Mouse (Mus musculus): Measurements from ENCODE around the gene Wdfy1. TPM values are rescaled to one million over a fixed set of nuclear protein-coding genes. Genes with fewer than 3 reads are reported as not detected.

Wdfy1 gene
- total and polyA plus RNA-seq, 3 experiments, result 14.0 to 15.8 (median 14.9) TPM

- TF ChIP-seq EP300 (IDR thresholded peaks at IDR 0.05; ENCODE audit: insufficient read depth, low read depth, low read length), result no peak
- no peak for TF ChIP-seq POLR2A (IDR thresholded peaks at IDR 0.05; ENCODE audit: insufficient read depth, low read depth, low read length)
- TF ChIP-seq CTCF (IDR thresholded peaks at IDR 0.05), result no peak
- Histone ChIP-seq H3K4me1 (ENCODE audit: control insufficient read depth, insufficient read depth, low read length) (peaks cover 3% of the 10 kb centered on the region), H3K4me3 (no peak overlapping the region), H3K27ac (no peak overlapping the region), H3K79me2 (replicated peaks; ENCODE audit: control insufficient read depth, insufficient read depth, low read length) (no peaks in the 10 kb centered on the region), H3K36me3 (ENCODE audit: control insufficient read depth, insufficient read depth, low read length) (peaks cover 2% of the 10 kb centered on the region), H3K27me3 (ENCODE audit: control insufficient read depth, insufficient read depth, low read length) (no peaks in the 10 kb centered on the region), H3K9ac (ENCODE audit: low read depth, low read length) (no peak overlapping the region)
- DNase-seq, result no peak
- intact Hi-C loops (cut with DNase I), result no loop called here
- WGBS, result 78% methylated on average over 9 of the region's 9 CpGs
Observed at GRCm38 (mm10) chr1:79707383-79707782, 68.6 kb downstream of the Wdfy1 start.

DNA sequence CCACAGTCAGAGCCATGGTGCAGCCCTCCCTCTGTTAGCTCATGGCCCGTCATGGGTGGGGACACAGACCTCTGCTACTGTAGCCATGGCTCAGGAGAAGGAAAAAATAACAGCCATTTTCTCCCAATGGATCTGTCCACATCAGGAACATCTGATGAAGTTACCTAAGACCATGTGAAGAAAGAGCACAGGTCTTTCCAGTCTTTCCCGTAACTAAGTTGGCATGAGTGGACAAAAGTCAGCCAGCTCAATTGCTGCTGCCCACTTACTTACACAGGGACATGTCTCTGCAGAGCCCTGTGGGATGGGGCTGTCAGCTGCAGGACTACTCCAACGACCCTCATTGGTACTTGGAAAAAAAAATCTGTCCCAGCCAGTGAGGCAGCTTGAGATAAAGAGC lies 69.2 kb downstream of the Wdfy1 start:
- H3K9ac ChIP-seq (ENCODE audit: low read depth, low read length), result no peak overlapping the region
- TF ChIP-seq CTCF (IDR thresholded peaks at IDR 0.05) (no peak), POLR2A (IDR thresholded peaks at IDR 0.05; ENCODE audit: insufficient read depth, low read depth, low read length) (no peak), EP300 (IDR thresholded peaks at IDR 0.05; ENCODE audit: insufficient read depth, low read depth, low read length) (no peak)
- DNase-seq, result no peak
- H3K4me3 ChIP-seq, result no peak overlapping the region
- no peaks in the 10 kb centered on the region; the same call in 1 of the 2 replicates for H3K36me3 ChIP-seq (ENCODE audit: control insufficient read depth, insufficient read depth, low read length)
- H3K27me3 ChIP-seq (ENCODE audit: control insufficient read depth, insufficient read depth, low read length), result no peaks in the 10 kb centered on the region
- H3K27ac ChIP-seq, result no peak overlapping the region
- intact Hi-C loops (cut with DNase I), result no loop called here
- peaks cover 1% of the 10 kb centered on the region for H3K4me1 ChIP-seq (ENCODE audit: control insufficient read depth, insufficient read depth, low read length)
- no peaks in the 10 kb centered on the region for H3K79me2 ChIP-seq (replicated peaks; ENCODE audit: control insufficient read depth, insufficient read depth, low read length)
- WGBS, result 77% methylated on average over 3 of the region's 3 CpGs

DNA sequence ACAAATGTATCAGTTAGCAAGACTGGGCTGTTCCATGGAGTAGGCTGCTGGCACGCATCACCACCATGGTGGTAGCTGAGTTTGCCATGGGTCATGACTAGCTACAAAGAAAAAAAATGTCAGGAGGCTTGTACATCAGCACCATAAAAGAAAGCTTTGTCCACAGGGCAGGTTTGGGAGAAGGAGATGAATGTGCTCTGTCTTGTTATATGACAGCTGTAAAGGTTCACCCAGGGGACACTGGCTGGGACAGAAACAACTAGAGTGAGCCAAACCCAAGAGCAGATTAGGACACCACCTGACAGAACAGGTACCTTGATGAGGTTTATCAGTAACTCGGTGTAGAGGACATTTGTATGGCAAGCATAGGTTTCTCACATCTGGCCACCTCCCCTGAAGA lies 71.3 kb downstream of the Wdfy1 start:
- Histone ChIP-seq H3K27me3 (ENCODE audit: control insufficient read depth, insufficient read depth, low read length) (no peaks in the 10 kb centered on the region), H3K27ac (no peak overlapping the region), H3K4me3 (no peak overlapping the region), H3K36me3 (ENCODE audit: control insufficient read depth, insufficient read depth, low read length) (no peaks in the 10 kb centered on the region; the same call in 1 of the 2 replicates), H3K9ac (ENCODE audit: low read depth, low read length) (no peak overlapping the region), H3K79me2 (replicated peaks; ENCODE audit: control insufficient read depth, insufficient read depth, low read length) (no peaks in the 10 kb centered on the region), H3K4me1 (ENCODE audit: control insufficient read depth, insufficient read depth, low read length) (no peaks in the 10 kb centered on the region)
- DNase-seq, result no peak
- 86% methylated on average over 2 of the region's 2 CpGs for WGBS
- intact Hi-C loops (cut with DNase I), result no loop called here
- TF ChIP-seq POLR2A (IDR thresholded peaks at IDR 0.05; ENCODE audit: insufficient read depth, low read depth, low read length) (no peak), CTCF (IDR thresholded peaks at IDR 0.05) (no peak), EP300 (IDR thresholded peaks at IDR 0.05; ENCODE audit: insufficient read depth, low read depth, low read length) (no peak)

DNA sequence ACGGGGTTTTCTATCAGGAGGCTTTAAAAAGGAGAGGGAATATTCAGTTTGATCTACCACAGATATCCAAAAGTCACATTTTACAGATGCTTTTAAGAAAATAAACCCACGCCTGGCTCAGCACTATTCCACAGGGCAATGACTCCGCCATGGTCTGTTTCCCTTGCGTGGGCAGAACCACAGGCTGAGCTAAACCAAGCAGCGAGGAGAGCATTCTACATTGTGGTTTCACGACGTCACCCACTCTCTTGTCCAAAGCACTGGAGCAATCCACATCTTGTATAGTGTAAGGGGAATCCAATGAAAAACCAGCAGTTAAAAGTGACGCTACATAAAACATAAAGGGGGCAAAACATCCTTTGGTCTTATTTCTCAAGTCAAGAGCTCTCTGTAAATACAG lies 72.4 kb downstream of the Wdfy1 start:
- no peaks in the 10 kb centered on the region; the same call in 1 of the 2 replicates for H3K36me3 ChIP-seq (ENCODE audit: control insufficient read depth, insufficient read depth, low read length)
- no peaks in the 10 kb centered on the region for H3K4me1 ChIP-seq (ENCODE audit: control insufficient read depth, insufficient read depth, low read length)
- no peaks in the 10 kb centered on the region for H3K79me2 ChIP-seq (replicated peaks; ENCODE audit: control insufficient read depth, insufficient read depth, low read length)
- no peak for DNase-seq
- TF ChIP-seq CTCF (IDR thresholded peaks at IDR 0.05) (no peak), EP300 (IDR thresholded peaks at IDR 0.05; ENCODE audit: insufficient read depth, low read depth, low read length) (no peak), POLR2A (IDR thresholded peaks at IDR 0.05; ENCODE audit: insufficient read depth, low read depth, low read length) (no peak)
- no peak overlapping the region for H3K27ac ChIP-seq
- intact Hi-C loops (cut with DNase I), result no loop called here
- WGBS, result 95% methylated on average over 8 of the region's 8 CpGs
- H3K4me3 ChIP-seq, result no peak overlapping the region
- no peak overlapping the region for H3K9ac ChIP-seq (ENCODE audit: low read depth, low read length)
- H3K27me3 ChIP-seq (ENCODE audit: control insufficient read depth, insufficient read depth, low read length), result no peaks in the 10 kb centered on the region

- Histone ChIP-seq H3K27me3 (ENCODE audit: control insufficient read depth, insufficient read depth, low read length) (no peaks in the 10 kb centered on the region), H3K4me3 (no peak overlapping the region), H3K79me2 (replicated peaks; ENCODE audit: control insufficient read depth, insufficient read depth, low read length) (no peaks in the 10 kb centered on the region), H3K27ac (no peak overlapping the region), H3K4me1 (ENCODE audit: control insufficient read depth, insufficient read depth, low read length) (no peaks in the 10 kb centered on the region; the same call in none of the 2 replicates), H3K36me3 (ENCODE audit: control insufficient read depth, insufficient read depth, low read length) (no peaks in the 10 kb centered on the region), H3K9ac (ENCODE audit: low read depth, low read length) (no peak overlapping the region)
- DNase-seq, result no peak
- intact Hi-C loops (cut with DNase I), result no loop called here
- WGBS, result 74% methylated on average over 2 of the region's 2 CpGs
- TF ChIP-seq POLR2A (IDR thresholded peaks at IDR 0.05; ENCODE audit: insufficient read depth, low read depth, low read length), result no peak
- no peak for TF ChIP-seq EP300 (IDR thresholded peaks at IDR 0.05; ENCODE audit: insufficient read depth, low read depth, low read length)
- no peak for TF ChIP-seq CTCF (IDR thresholded peaks at IDR 0.05)
Observed at GRCm38 (mm10) chr1:79698506-79698905, 77.4 kb downstream of the Wdfy1 start.

GRCm38 (mm10) chr1:79697382-79697781 lies 78.6 kb downstream of the Wdfy1 start:
- no peak for TF ChIP-seq CTCF (IDR thresholded peaks at IDR 0.05)
- no peak for TF ChIP-seq EP300 (IDR thresholded peaks at IDR 0.05; ENCODE audit: insufficient read depth, low read depth, low read length)
- 33% methylated on average over 9 of the region's 9 CpGs for WGBS
- Histone ChIP-seq H3K27ac (no peak overlapping the region), H3K9ac (ENCODE audit: low read depth, low read length) (no peak overlapping the region), H3K4me1 (ENCODE audit: control insufficient read depth, insufficient read depth, low read length) (no peaks in the 10 kb centered on the region; the same call in none of the 2 replicates), H3K79me2 (replicated peaks; ENCODE audit: control insufficient read depth, insufficient read depth, low read length) (no peaks in the 10 kb centered on the region), H3K4me3 (no peak overlapping the region), H3K27me3 (ENCODE audit: control insufficient read depth, insufficient read depth, low read length) (no peaks in the 10 kb centered on the region), H3K36me3 (ENCODE audit: control insufficient read depth, insufficient read depth, low read length) (no peaks in the 10 kb centered on the region)
- intact Hi-C loops (cut with DNase I), result no loop called here
- DNase-seq, result peak in 1 of 2 experiments; percentile 11

Measured in heart, adult 2 months (tissue).